Mouse (Mus musculus) G1E (cell line): ENCODE measurements around the gene Ntsr2. TPM values are rescaled to one million over a fixed set of nuclear protein-coding genes. Genes with fewer than 3 reads are reported as not detected.

ENCODE experiments used
- ATAC-seq: 2 replicates; pipeline ENCODE4 v1.8.0; 2016; ENCODE audit warnings: mild to moderate bottlenecking; ENCODE audit not compliant: insufficient number of reproducible peaks, poor library complexity, low FRiP score, severe bottlenecking; ENCODE audit errors: extremely low read depth
- DNase-seq: peaks from one replicate; pipeline ENCODE4 v3.0.0; 2012; ENCODE audit warnings: low spot score
- H3K27me3 ChIP-seq: 2 replicates; pipeline ENCODE4 v1.6.1; 2012; ENCODE audit warnings: mild to moderate bottlenecking, low read length, inconsistent platforms; ENCODE audit not compliant: insufficient read depth
- H3K36me3 ChIP-seq: replicated peaks from 2 replicates; pipeline ENCODE3; 2012; ENCODE audit warnings: mild to moderate bottlenecking, inconsistent platforms
- H3K4me1 ChIP-seq: 2 replicates; pipeline ENCODE4 v1.6.1; 2012; ENCODE audit warnings: low read depth, low read length, inconsistent platforms, mixed read lengths; ENCODE audit not compliant: insufficient read depth
- H3K4me3 ChIP-seq: 2 replicates; pipeline ENCODE4 v1.5.1; 2012; ENCODE audit warnings: low read depth, mild to moderate bottlenecking, inconsistent platforms, low read length, moderate library complexity, mixed read lengths
- H3K9me3 ChIP-seq: replicated peaks from 2 replicates; pipeline ENCODE4 v1.6.1; 2012; ENCODE audit warnings: inconsistent platforms
- CTCF ChIP-seq: IDR thresholded peaks from 2 replicates; pipeline ENCODE4 v1.5.1; 2012; ENCODE audit warnings: low read depth, low read length, inconsistent platforms, mixed read lengths
- GATA1 ChIP-seq: IDR thresholded peaks from 2 replicates; pipeline ENCODE4 v1.6.1; 2012; ENCODE audit warnings: borderline replicate concordance, low read length, inconsistent platforms, mixed read lengths
- GATA2 ChIP-seq: IDR thresholded peaks from 2 replicates; pipeline ENCODE4 v1.6.1; 2012; ENCODE audit warnings: low read depth, low read length, inconsistent platforms, borderline replicate concordance
- POLR2AphosphoS5 ChIP-seq: IDR thresholded peaks from 2 replicates; pipeline ENCODE4 v1.6.1; 2012; ENCODE audit warnings: low read depth, low read length, inconsistent platforms; ENCODE audit not compliant: insufficient replicate concordance
- TAL1 ChIP-seq: conservative IDR thresholded peaks from 2 replicates; pipeline ENCODE4 v1.6.1; 2012; ENCODE audit warnings: low read depth, low read length, inconsistent platforms, mixed read lengths
- polyA plus RNA-seq: library from polyadenylated mRNA; stranded (reverse); fragments of >175 nt; gene quantifications from 2 replicates; pipeline ENCODE4 v1.2.3, GENCODE M21; 2012
- total RNA-seq, 2 experiments: library from RNA; stranded (forward) in 1 of 2; stranded (reverse) in 1 of 2; fragments of 200-1000 nt in 1 of 2; fragments of >200 nt in 1 of 2; fragmentation: Nextera tagmentation in 1 of 2; gene quantifications; 2 replicates each; pipeline ENCODE4 v1.2.3; 2014 to 2017

Gene Ntsr2
- total and polyA plus RNA-seq, 3 experiments = 0.05 TPM; not detected in 2

DNA sequence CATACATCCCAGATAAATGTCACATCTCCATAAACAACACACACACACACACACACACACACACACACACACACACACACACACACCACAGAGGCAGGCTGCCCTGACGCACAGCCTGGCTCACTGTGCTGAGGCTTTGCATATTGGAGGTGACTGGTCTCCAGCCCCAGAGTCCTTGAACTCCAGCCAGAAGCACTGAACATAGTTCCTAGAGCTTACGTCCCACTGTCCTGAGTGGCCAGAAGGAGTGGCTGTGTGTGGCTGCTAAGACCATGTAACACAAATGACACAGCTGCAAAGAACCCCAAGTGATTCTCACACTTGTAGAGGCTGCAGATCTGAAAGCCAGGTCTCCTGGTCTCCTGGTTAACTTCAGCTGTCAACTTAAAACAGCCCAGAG, 8.8 kb downstream of the Ntsr2 start:
- Histone ChIP-seq H3K36me3 (no peaks in the 10 kb centered on the region), H3K4me1 (no peaks in the 10 kb centered on the region), H3K9me3 (no peaks in the 10 kb centered on the region), H3K4me3 (no peak overlapping the region), H3K27me3 (peaks cover 4% of the 10 kb centered on the region)
- no peak for ATAC-seq
- DNase-seq = no peak
- TF ChIP-seq TAL1 = no peak
- no peak for TF ChIP-seq POLR2AphosphoS5
- TF ChIP-seq CTCF = no peak
- no peak for TF ChIP-seq GATA1
- no peak for TF ChIP-seq GATA2

GRCm38 (mm10) chr12:16662955-16663585, 9.9 kb downstream of the Ntsr2 start:
- H3K9me3 ChIP-seq = no peaks in the 10 kb centered on the region
- DNase-seq (no peak), ATAC-seq (no peak)

DNA sequence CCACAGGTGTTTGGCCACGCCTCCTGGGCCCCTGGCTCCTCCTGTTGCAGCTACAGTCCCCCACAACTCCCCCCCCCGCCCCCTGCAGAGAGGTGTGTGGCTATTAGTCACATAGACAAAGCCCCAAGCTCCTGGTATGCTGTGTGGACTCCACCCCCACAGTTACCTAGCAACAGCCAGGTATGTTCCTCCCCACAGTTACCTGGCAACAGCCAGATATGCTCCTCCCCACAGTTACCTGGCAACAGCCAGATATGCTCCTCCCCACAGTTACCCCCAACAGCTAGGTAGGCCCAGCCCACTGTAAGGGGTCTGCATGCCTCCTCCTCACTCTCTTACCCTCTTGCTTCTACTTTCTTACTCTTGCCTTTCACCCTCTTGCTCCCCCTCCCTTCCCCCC, 11.8 kb downstream of the Ntsr2 start:
- ATAC-seq (no peak), DNase-seq (no peak)
- Histone ChIP-seq H3K27me3 (peaks cover 2% of the 10 kb centered on the region; the same call in 1 of the 2 replicates), H3K4me3 (no peak overlapping the region), H3K4me1 (no peaks in the 10 kb centered on the region), H3K9me3 (no peaks in the 10 kb centered on the region), H3K36me3 (no peaks in the 10 kb centered on the region)
- TF ChIP-seq CTCF (no peak), GATA1 (no peak), GATA2 (no peak), TAL1 (no peak)

More at GRCm38 (mm10) chr12:16662955-16663585, 9.9 kb downstream of the Ntsr2 start:
- no peak overlapping the region for H3K4me3 ChIP-seq
- H3K36me3 ChIP-seq = no peaks in the 10 kb centered on the region
- H3K27me3 ChIP-seq = peaks cover 5% of the 10 kb centered on the region
- H3K4me1 ChIP-seq = no peaks in the 10 kb centered on the region
- TF ChIP-seq POLR2AphosphoS5 (no peak), GATA1 (no peak)

DNA sequence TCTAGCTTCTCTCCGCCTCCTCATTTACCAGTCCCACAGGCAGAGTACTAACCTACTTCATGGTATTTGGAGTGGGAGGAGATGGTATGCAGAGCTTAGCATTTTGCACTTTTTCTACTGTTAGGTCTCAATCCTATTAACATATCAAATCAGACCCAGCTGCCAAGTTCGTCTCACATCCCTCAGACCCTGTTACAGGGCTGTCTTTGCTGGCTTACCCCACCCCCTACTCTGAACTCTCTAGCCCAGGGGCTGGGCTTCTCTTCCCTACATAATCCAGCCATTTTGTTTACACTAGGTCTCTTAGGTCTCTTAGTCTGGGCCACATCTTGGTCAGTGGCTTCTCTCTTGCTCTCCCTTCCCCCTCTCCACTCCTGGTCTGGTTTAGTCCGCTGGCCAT, 16.0 kb downstream of the Ntsr2 start:
- H3K4me1 ChIP-seq = peaks cover 3% of the 10 kb centered on the region; the same call in 1 of the 2 replicates
- DNase-seq (no peak), ATAC-seq (peak; percentile 8; the same call in 1 of the 2 replicates)
- H3K4me3 ChIP-seq = no peak overlapping the region
- H3K27me3 ChIP-seq = peaks cover 5% of the 10 kb centered on the region; the same call in 1 of the 2 replicates
- no peaks in the 10 kb centered on the region for H3K9me3 ChIP-seq
- TF ChIP-seq POLR2AphosphoS5 (no peak), CTCF (no peak), GATA2 (no peak), GATA1 (no peak), TAL1 (no peak)
- no peaks in the 10 kb centered on the region for H3K36me3 ChIP-seq

- Histone ChIP-seq H3K27me3 (peaks cover 9% of the 10 kb centered on the region; the same call in 1 of the 2 replicates), H3K36me3 (no peaks in the 10 kb centered on the region), H3K9me3 (no peaks in the 10 kb centered on the region), H3K4me3 (no peak overlapping the region), H3K4me1 (peaks cover 3% of the 10 kb centered on the region; the same call in 1 of the 2 replicates)
- no peak for ATAC-seq
- TF ChIP-seq TAL1 (no peak), GATA2 (no peak), CTCF (no peak), POLR2AphosphoS5 (no peak), GATA1 (no peak)
- DNase-seq = no peak
Measured at GRCm38 (mm10) chr12:16672246-16672645, 19.1 kb downstream of the Ntsr2 start.

DNA sequence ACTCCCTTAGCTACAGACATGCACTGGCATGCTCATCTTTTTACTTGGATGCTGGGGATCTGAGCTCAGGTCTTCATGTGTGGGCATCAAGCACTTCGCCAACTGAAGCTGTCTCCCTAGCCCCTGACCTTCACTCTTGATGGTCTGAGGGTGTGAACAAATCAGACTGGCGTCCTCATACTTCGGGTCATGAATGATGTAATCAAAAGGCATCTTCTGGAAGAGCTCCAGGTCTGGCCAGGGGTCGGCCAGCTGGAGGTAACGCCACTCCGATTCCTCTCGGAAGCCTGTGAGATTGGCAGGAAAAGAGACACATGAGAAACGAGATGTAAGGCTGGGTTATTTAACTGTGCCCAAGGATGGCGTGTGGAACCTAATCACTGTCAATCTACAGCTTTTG, 37.4 kb downstream of the Ntsr2 start:
- ATAC-seq = no peak
- no peak for DNase-seq
- Histone ChIP-seq H3K4me3 (no peak overlapping the region), H3K36me3 (no peaks in the 10 kb centered on the region), H3K27me3 (no peaks in the 10 kb centered on the region), H3K4me1 (no peaks in the 10 kb centered on the region), H3K9me3 (no peaks in the 10 kb centered on the region)
- TF ChIP-seq TAL1 (no peak), POLR2AphosphoS5 (no peak), CTCF (no peak), GATA1 (no peak), GATA2 (no peak)
